Mouse (Mus musculus) brain, embryonic 14.5 days (tissue): ENCODE data around the gene Arhgef10l.

Experiments
- CTCF ChIP-seq: fragments of 200-500 bp; IDR thresholded peaks from 2 replicates; pipeline ENCODE4 v1.5.1; 2012; ENCODE audit warnings: inconsistent platforms, mild to moderate bottlenecking, moderate library complexity, borderline replicate concordance; ENCODE audit not compliant: insufficient read depth, insufficient read length; ENCODE audit errors: extremely low read depth
- POLR2A ChIP-seq: fragments of 200-500 bp; IDR thresholded peaks from 2 replicates; pipeline ENCODE4 v1.6.1; 2012; ENCODE audit warnings: mild to moderate bottlenecking, inconsistent platforms, borderline replicate concordance; ENCODE audit not compliant: poor library complexity, insufficient read depth, insufficient read length, severe bottlenecking; ENCODE audit errors: extremely low read depth

GRCm38 (mm10) chr4:140625651-140626525 lies 39.9 kb downstream of the Arhgef10l start:
- TF ChIP-seq CTCF (no peak), POLR2A (no peak)
